Mouse (Mus musculus) C2C12 (cell line): Measurements from ENCODE around the gene Gprc5c.

ENCODE experiments used
- CTCF ChIP-seq: IDR thresholded peaks from one replicate; pipeline ENCODE4 v1.5.1; 2011; ENCODE audit not compliant: control insufficient read depth, insufficient read depth, insufficient read length
- MAX ChIP-seq: IDR thresholded peaks from one replicate; pipeline ENCODE4 v1.6.1; 2011; ENCODE audit warnings: mild to moderate bottlenecking, control low read depth
- MYOG ChIP-seq: IDR thresholded peaks from one replicate; pipeline ENCODE4 v1.6.1; 2011; ENCODE audit not compliant: control insufficient read depth, insufficient read length; ENCODE audit errors: extremely low read depth
- USF1 ChIP-seq: IDR thresholded peaks from one replicate; pipeline ENCODE4 v1.6.1; 2011; ENCODE audit warnings: low read depth, mild to moderate bottlenecking, control low read depth, moderate library complexity

DNA sequence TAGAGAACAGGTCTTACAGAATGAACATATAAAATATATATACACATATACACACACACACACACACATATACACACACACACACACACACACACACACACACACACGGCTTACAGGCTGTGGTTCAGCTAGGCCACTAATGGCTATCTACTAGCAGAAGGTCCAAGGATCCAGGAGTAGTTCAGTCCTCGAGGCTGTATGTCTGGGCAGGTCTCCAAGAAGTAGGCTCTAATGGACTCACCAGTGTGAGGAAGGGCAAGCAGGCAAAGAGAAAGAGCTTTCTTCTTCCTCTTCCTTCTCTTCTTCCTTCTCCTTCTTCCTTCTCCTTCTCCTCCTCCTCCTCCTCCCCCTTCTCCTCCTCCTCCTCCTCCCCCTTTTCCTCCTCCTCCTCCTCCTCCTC is 10.1 kb downstream of the Gprc5c start:
- TF ChIP-seq CTCF (no peak), MYOG (no peak), MAX (no peak), USF1 (no peak)
